Mouse (Mus musculus) neural tube, embryonic 15.5 days (tissue): ENCODE measurements around the gene Mucl3. TPM values are rescaled to one million over a fixed set of nuclear protein-coding genes. Genes with fewer than 3 reads are reported as not detected.

Experiments used
- ATAC-seq: fragments of 200-750 bp; cut with Nextera tagmentation; 2 replicates; pipeline ENCODE4 v1.8.0; 2017; ENCODE audit warnings: mild to moderate bottlenecking, moderate TSS enrichment, moderate library complexity; ENCODE audit not compliant: low FRiP score
- H3K27ac ChIP-seq: fragments of 300-500 bp; sonication (generic); replicated peaks from 2 replicates; pipeline ENCODE4 v1.5.1; 2015; ENCODE audit warnings: mild to moderate bottlenecking, inconsistent platforms
- H3K27me3 ChIP-seq: fragments of 300-500 bp; sonication (generic); replicated peaks from 2 replicates; pipeline ENCODE4 v1.6.1; 2015; ENCODE audit warnings: inconsistent platforms
- H3K36me3 ChIP-seq: fragments of 300-500 bp; sonication (generic); 2 replicates; pipeline ENCODE4 v1.6.1; 2015; ENCODE audit warnings: inconsistent platforms
- H3K4me1 ChIP-seq: fragments of 300-500 bp; sonication (generic); 2 replicates; pipeline ENCODE4 v1.6.1; 2015; ENCODE audit warnings: inconsistent platforms
- H3K4me2 ChIP-seq: fragments of 300-500 bp; sonication (generic); 2 replicates; pipeline ENCODE4 v1.6.1; 2015; ENCODE audit warnings: inconsistent platforms, mild to moderate bottlenecking, moderate library complexity
- H3K4me3 ChIP-seq: fragments of 300-500 bp; sonication (generic); replicated peaks from 2 replicates; pipeline ENCODE4 v1.5.1; 2015; ENCODE audit warnings: mild to moderate bottlenecking, inconsistent platforms
- H3K9ac ChIP-seq: fragments of 300-500 bp; sonication (generic); replicated peaks from 2 replicates; pipeline ENCODE4 v1.6.1; 2015; ENCODE audit warnings: mild to moderate bottlenecking, inconsistent platforms
- H3K9me3 ChIP-seq: fragments of 300-500 bp; sonication (generic); replicated peaks from 2 replicates; pipeline ENCODE4 v1.6.1; 2016; ENCODE audit warnings: inconsistent platforms
- WGBS: fragments of 180-500 bp; shearing (Covaris S2); methylation state at CpG from one replicate; pipeline ENCODE4 v1.1.7; 2015; ENCODE audit warnings: mixed read lengths; 5-methylcytosine and 5-hydroxymethylcytosine counted together
- polyA plus RNA-seq: library from polyadenylated mRNA; unstranded; fragments of >200 nt; fragmentation: Nextera tagmentation; extraction: Ambion mirVana; gene quantifications from 2 replicates; pipeline ENCODE4 v1.2.1, GENCODE M21; 2015

Mucl3 gene
- polyA plus RNA-seq, 1 experiment from 2014 or later = not detected

GRCm38 (mm10) chr17:35669731-35670130 lies 26.2 kb upstream of the Mucl3 start:
- no peak for ATAC-seq
- Histone ChIP-seq H3K27ac (no peak overlapping the region), H3K27me3 (no peaks in the 10 kb centered on the region), H3K4me1 (peaks cover 33% of the 10 kb centered on the region), H3K4me2 (no peak overlapping the region), H3K4me3 (no peak overlapping the region), H3K9ac (no peak overlapping the region), H3K36me3 (no peaks in the 10 kb centered on the region), H3K9me3 (no peaks in the 10 kb centered on the region)
- WGBS = 96% methylated on average over 9 of the region's 9 CpGs

- Histone ChIP-seq H3K4me2 (peak within 1 kb of the TSS; percentile 94), H3K9ac (peak within 1 kb of the TSS; percentile 88), H3K27ac (peak within 1 kb of the TSS; percentile 90), H3K27me3 (no peaks in the 10 kb centered on the region), H3K4me1 (peaks cover 26% of the 10 kb centered on the region), H3K9me3 (no peaks in the 10 kb centered on the region), H3K4me3 (peak within 1 kb of the TSS; percentile 82), H3K36me3 (peaks cover 10% of the 10 kb centered on the region; the same call in 1 of the 2 replicates)
- 2% methylated on average over 61 of the region's 61 CpGs for WGBS
- peak; percentile 93 for ATAC-seq
Measured at GRCm38 (mm10) chr17:35667334-35668065, 24.0 kb upstream of the Mucl3 start, which contains the start of gene Vars2. Gene Vars2, minus strand, starts transcription at chr17:35667592.

GRCm38 (mm10) chr17:35666851-35667256 lies 23.4 kb upstream of the Mucl3 start:
- Histone ChIP-seq H3K4me1 (peaks cover 21% of the 10 kb centered on the region), H3K4me2 (peak overlapping the region; percentile 94), H3K4me3 (peak overlapping the region; percentile 82), H3K36me3 (peaks cover 10% of the 10 kb centered on the region; the same call in 1 of the 2 replicates), H3K27ac (peak overlapping the region; percentile 90), H3K9me3 (no peaks in the 10 kb centered on the region), H3K9ac (peak overlapping the region; percentile 88), H3K27me3 (no peaks in the 10 kb centered on the region)
- WGBS = 6% methylated on average over 13 of the region's 13 CpGs
- peak; percentile 69 for ATAC-seq

GRCm38 (mm10) chr17:35665957-35666515 lies 22.5 kb upstream of the Mucl3 start:
- WGBS = 85% methylated on average over 17 of the region's 17 CpGs

GRCm38 (mm10) chr17:35653086-35653485 lies 9.6 kb upstream of the Mucl3 start:
- Histone ChIP-seq H3K36me3 (peaks cover 29% of the 10 kb centered on the region), H3K27ac (no peak overlapping the region), H3K4me3 (no peak overlapping the region), H3K9me3 (no peaks in the 10 kb centered on the region), H3K27me3 (no peaks in the 10 kb centered on the region), H3K4me1 (no peaks in the 10 kb centered on the region), H3K9ac (no peak overlapping the region), H3K4me2 (no peak overlapping the region)
- WGBS = 82% methylated on average over 2 of the region's 2 CpGs
- ATAC-seq = no peak

More at GRCm38 (mm10) chr17:35665957-35666515, 22.5 kb upstream of the Mucl3 start:
- Histone ChIP-seq H3K36me3 (peaks cover 19% of the 10 kb centered on the region), H3K27me3 (no peaks in the 10 kb centered on the region), H3K9ac (no peak overlapping the region; the same call in 1 of the 2 replicates), H3K4me1 (peaks cover 21% of the 10 kb centered on the region), H3K4me3 (no peak overlapping the region), H3K27ac (no peak overlapping the region), H3K9me3 (no peaks in the 10 kb centered on the region), H3K4me2 (peak overlapping the region; percentile 94)
- no peak for ATAC-seq

- no peak overlapping the region for H3K4me2 ChIP-seq
- WGBS = 72% methylated on average over 2 of the region's 2 CpGs
Measured at GRCm38 (mm10) chr17:35649429-35649828, 5.9 kb upstream of the Mucl3 start.

GRCm38 (mm10) chr17:35639352-35639751 lies 4.1 kb downstream of the Mucl3 start:
- ATAC-seq = no peak
- H3K4me1 ChIP-seq = peaks cover 4% of the 10 kb centered on the region
- H3K9me3 ChIP-seq = no peaks in the 10 kb centered on the region
- H3K36me3 ChIP-seq = no peaks in the 10 kb centered on the region
- WGBS = 85% methylated on average over 6 of the region's 6 CpGs
- H3K4me3 ChIP-seq = no peak overlapping the region
- H3K9ac ChIP-seq = no peak overlapping the region
- peaks cover 7% of the 10 kb centered on the region; the same call in 1 of the 2 replicates for H3K27me3 ChIP-seq
- H3K27ac ChIP-seq = no peak overlapping the region
- peak overlapping the region; percentile 34 for H3K4me2 ChIP-seq

More at GRCm38 (mm10) chr17:35649429-35649828, 5.9 kb upstream of the Mucl3 start:
- Histone ChIP-seq H3K27ac (no peak overlapping the region), H3K4me1 (no peaks in the 10 kb centered on the region), H3K9me3 (no peaks in the 10 kb centered on the region), H3K9ac (no peak overlapping the region), H3K36me3 (no peaks in the 10 kb centered on the region), H3K27me3 (0 out of 2 replicates have a peak, but pooled peaks cover 3% of the 10 kb centered on the region), H3K4me3 (no peak overlapping the region)
- no peak for ATAC-seq

GRCm38 (mm10) chr17:35638475-35639190 lies 4.9 kb downstream of the Mucl3 start:
- H3K4me1 ChIP-seq = peaks cover 9% of the 10 kb centered on the region
- H3K27me3 ChIP-seq = peaks cover 3% of the 10 kb centered on the region; the same call in 1 of the 2 replicates
- peak overlapping the region; percentile 34 for H3K4me2 ChIP-seq
- no peaks in the 10 kb centered on the region for H3K9me3 ChIP-seq
- no peak overlapping the region for H3K27ac ChIP-seq
- H3K4me3 ChIP-seq = no peak overlapping the region
- H3K36me3 ChIP-seq = no peaks in the 10 kb centered on the region
- 28% methylated on average over 14 of the region's 14 CpGs for WGBS
- no peak overlapping the region for H3K9ac ChIP-seq
- ATAC-seq = peak; percentile 77; the same call in 1 of the 2 replicates

GRCm38 (mm10) chr17:35636363-35636762 lies 7.1 kb downstream of the Mucl3 start:
- H3K36me3 ChIP-seq = no peaks in the 10 kb centered on the region
- peaks cover 3% of the 10 kb centered on the region; the same call in 1 of the 2 replicates for H3K27me3 ChIP-seq
- H3K4me3 ChIP-seq = no peak overlapping the region
- H3K9me3 ChIP-seq = no peaks in the 10 kb centered on the region
- no peak overlapping the region for H3K27ac ChIP-seq
- no peak for ATAC-seq
- H3K4me1 ChIP-seq = peaks cover 9% of the 10 kb centered on the region
- no peak overlapping the region for H3K9ac ChIP-seq
- H3K4me2 ChIP-seq = peak overlapping the region; percentile 74
- WGBS = 42% methylated on average over 5 of the region's 5 CpGs

- peak; percentile 79 for ATAC-seq
- 1% methylated on average over 15 of the region's 15 CpGs for WGBS
- Histone ChIP-seq H3K36me3 (no peaks in the 10 kb centered on the region), H3K4me3 (peak overlapping the region; percentile 45), H3K9me3 (no peaks in the 10 kb centered on the region), H3K27ac (peak overlapping the region; percentile 68), H3K4me1 (peaks cover 9% of the 10 kb centered on the region), H3K4me2 (peak overlapping the region; percentile 74), H3K9ac (peak overlapping the region; percentile 55), H3K27me3 (peaks cover 3% of the 10 kb centered on the region; the same call in 1 of the 2 replicates)
Measured at GRCm38 (mm10) chr17:35635699-35636111, 7.8 kb downstream of the Mucl3 start.

GRCm38 (mm10) chr17:35635202-35635601 lies 8.3 kb downstream of the Mucl3 start:
- ATAC-seq = no peak
- H3K4me2 ChIP-seq = no peak overlapping the region
- H3K9me3 ChIP-seq = no peaks in the 10 kb centered on the region
- H3K36me3 ChIP-seq = no peaks in the 10 kb centered on the region
- 81% methylated on average over 3 of the region's 3 CpGs for WGBS
- peaks cover 9% of the 10 kb centered on the region for H3K4me1 ChIP-seq
- H3K27me3 ChIP-seq = peaks cover 3% of the 10 kb centered on the region; the same call in 1 of the 2 replicates
- no peak overlapping the region for H3K9ac ChIP-seq
- no peak overlapping the region for H3K4me3 ChIP-seq
- H3K27ac ChIP-seq = no peak overlapping the region
